Mouse (Mus musculus) T-helper 1 cell (primary cell): ENCODE measurements around the gene Helz.

Experiments
- in situ Hi-C: fragments of 300-600 bp; cut with MboI, MseI; formaldehyde crosslinking; loops from one replicate; pipeline ENCODE4 v1.15.1; 2025; ENCODE audit warnings: high pct_unique_total_duplicates

Helz gene

GRCm38 (mm10) chr11:107668223-107668622 lies 120.5 kb downstream of the Helz start:
- in situ Hi-C loops = no loop called here

DNA sequence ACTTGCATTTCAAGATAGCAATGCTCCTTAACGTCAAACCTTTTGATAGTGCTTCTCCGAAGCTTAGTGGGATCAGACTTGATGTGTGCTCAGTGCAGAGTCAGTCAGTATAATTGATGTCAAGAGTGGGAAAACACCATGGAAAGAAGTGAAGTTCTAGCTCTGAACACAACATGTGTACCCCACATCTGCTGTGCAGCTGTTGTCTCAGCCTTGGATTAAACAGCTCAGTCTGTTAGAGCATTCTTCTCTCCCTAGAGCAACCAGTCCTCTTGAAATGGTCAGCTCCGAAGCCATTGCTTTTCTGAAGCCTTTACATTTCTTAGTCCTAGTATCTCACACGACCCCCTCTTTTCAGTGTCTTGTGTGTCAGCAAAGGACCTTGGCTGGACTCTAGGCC lies 121.2 kb downstream of the Helz start:
- in situ Hi-C loops = no loop called here

- in situ Hi-C loops = no loop called here
Measured at GRCm38 (mm10) chr11:107674006-107674405, 126.3 kb downstream of the Helz start.

- in situ Hi-C loops = no loop called here
Measured at GRCm38 (mm10) chr11:107674601-107675000, 126.9 kb downstream of the Helz start.

- in situ Hi-C loops = no loop called here
Measured at GRCm38 (mm10) chr11:107675246-107675645, 127.5 kb downstream of the Helz start.

GRCm38 (mm10) chr11:107676207-107676940 lies 128.6 kb downstream of the Helz start:
- in situ Hi-C loops = no loop called here

DNA sequence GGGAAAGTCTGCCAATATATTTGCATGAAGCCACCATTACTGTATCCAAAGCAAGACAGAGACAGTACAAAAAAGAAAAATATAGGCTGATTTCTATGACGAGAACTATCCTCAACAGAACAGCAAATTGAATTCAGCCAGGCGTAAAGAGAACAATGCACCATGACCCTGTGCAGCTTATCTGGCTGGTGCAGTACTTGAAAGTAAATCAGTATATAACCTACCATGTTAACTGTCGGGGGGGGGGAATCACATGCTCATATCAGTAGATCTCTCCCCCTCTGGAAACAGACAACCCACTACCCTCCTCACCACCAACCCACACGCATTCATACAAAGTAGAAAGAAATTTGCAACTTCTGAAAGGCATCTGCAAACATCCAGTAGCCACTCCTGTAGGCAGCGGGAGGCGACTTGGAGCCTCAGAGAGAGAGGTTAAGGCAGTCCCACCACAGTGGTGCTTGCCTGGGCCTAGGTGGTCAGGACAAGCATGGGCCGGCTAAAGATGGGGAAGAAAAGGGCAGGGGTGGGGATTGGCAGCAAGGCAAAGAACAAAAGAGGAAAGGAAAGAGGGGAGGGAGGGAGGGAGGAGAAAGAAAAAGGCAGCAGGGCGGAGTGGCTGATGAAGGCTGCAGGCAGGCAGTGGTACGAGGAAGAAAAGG lies 135.1 kb downstream of the Helz start:
- in situ Hi-C loops = no loop called here

GRCm38 (mm10) chr11:107683544-107684465 lies 136.1 kb downstream of the Helz start:
- in situ Hi-C loops = no loop called here

DNA sequence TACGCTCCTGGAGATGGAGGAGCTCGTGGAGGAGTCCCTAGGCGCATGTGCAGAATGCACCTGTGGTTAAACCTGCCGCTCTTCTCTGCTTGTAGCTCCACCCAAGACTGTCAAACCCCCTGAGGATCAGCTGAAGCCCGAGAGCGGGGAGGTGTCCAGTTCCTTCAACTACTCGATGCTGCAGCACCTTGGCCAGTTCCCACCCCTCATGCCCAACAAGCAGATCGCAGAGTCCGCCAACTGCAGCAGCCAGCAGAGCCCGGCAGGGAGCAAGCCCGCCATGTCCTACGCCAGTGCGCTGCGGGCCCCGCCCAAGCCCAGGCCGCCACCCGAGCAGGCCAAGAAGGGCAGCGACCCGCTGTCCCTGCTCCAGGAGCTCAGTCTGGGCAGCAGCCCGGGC lies 138.6 kb downstream of the Helz start:
- in situ Hi-C loops = no loop called here

DNA sequence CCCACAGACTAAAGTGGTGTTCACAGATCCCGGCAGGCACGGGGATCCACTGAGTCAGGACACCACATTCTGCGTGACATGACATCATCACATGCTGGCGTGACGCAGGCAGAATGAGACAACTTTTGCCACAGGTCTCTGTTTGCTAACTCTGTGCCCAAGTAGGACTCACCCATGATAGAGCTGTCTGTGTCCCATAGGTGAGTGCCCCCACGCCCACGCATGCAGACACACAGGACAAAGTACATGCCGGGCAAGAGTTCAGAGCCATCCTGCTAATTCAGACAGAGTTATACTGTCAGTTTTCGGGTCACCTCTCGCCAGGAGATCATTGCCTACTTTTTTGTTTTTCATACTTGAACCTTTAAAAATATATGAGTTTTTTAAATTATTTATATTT lies 140.8 kb downstream of the Helz start:
- in situ Hi-C loops = no loop called here

DNA sequence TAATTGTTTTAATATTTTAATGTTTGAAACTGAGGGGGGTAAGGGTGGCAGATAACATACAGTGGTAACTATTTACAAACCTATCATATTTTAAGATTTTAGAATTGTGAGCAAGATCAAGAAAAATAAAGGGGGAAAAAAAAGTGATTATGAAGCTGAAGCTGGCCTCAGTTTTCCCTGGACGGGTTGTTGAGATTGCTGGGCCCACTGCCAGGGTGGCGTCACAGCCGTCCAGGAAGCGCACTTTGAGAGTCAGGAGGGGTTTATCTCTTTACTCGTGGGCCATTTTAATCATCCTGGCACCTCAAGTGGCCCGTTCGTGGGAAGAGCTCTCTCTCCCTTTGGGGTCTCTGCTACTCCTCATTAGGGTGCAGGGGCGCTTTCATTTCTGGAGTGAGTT lies 143.8 kb downstream of the Helz start:
- in situ Hi-C loops = no loop called here

GRCm38 (mm10) chr11:107693338-107693737 lies 145.6 kb downstream of the Helz start:
- in situ Hi-C loops = no loop called here

- in situ Hi-C loops = loop anchor here (5.0 kb wide), 1 partner anchor 183 kb away; no protein-coding TSS in a partner anchor
Measured at GRCm38 (mm10) chr11:107699967-107700366, 152.2 kb downstream of the Helz start.

DNA sequence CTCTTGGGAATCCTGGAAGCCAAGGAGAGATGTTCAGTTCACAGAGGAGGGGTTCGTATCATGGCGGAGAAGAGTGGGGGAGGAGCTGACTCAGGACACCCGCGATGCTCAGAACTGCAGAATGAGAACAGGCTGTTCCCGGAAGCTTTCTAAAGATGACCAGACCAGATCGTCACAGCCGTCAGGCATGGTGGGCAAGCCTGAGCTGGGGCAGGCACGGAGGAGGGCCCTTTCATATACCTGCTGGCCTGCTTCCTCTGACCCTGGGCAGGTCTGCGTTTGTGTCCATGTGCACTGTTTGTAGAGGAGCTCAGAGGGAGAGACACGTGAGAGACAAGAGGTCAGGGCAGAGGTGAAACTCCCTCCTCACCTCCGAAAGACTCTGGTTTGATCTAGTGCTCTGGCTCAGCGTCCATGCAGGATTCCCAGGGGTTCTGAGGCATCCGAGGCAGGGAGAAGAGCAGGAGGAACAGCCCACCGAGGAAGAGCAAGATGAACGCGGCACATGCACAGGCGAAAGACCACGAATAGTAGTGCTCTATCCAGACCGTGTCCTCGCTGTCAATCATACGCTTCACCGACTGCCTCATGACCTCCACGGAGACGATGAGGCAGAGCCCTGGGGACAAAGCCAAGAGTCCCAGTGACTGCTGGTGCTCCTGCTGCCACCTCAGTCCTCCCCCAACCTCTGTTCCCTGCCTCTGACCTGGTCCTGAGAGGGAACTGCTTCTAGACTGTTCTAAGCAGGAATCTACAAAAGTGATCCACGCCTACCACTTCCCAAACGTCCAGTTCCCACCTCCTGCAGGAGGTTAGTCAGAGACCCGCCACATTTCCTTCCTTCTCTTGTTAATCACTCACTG lies 155.8 kb downstream of the Helz start:
- in situ Hi-C loops = loop anchor here (5.0 kb wide), 1 partner anchor 186 kb away; no protein-coding TSS in a partner anchor

DNA sequence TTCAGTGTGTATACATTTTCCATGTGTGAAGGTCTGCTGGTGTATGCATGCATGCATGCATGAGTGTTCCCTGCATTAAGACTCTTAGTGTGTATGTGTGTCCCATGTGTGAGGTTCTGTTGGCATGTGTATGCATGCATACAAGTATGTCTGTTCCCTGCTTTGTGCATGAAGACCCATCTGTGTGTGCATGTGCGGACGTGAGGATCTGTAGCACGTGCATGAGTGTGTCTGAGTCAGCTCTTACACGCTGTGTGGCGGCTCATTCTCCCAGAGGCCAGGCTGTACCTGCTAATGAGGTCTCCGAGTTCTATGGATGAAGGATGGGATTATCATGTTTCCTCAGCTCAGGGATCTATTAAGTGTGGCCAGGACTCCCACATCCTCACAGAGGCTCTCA lies 157.3 kb downstream of the Helz start:
- in situ Hi-C loops = no loop called here

DNA sequence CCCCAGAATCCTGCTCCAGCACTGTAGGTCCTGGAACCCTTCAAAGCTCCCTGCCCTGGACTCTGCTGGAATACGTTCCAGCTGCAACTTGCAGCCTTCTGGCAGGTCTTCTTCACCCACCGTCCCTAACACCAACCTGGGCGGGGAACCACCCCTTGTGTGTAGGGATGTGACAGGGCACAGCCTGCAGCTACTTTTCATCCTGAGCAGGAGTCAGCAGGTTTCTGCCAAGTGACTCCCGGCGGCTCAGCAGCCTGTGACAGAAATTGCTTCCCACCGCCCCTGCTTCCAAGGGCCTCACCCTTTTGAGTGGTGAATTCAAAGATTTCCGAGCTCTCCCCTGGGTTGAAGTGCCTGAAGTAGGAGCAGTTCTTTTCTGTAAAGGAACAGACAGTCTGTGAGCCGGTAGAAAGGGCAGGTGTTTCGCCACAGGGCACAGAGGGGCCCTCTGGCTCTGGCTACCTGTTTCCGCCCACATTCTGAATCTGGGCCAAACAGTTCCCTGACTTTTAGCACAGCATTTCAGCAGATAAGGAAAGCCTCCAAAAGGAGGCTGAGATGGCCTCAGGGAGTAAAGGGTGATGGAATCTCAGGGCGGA lies 157.8 kb downstream of the Helz start:
- in situ Hi-C loops = no loop called here

DNA sequence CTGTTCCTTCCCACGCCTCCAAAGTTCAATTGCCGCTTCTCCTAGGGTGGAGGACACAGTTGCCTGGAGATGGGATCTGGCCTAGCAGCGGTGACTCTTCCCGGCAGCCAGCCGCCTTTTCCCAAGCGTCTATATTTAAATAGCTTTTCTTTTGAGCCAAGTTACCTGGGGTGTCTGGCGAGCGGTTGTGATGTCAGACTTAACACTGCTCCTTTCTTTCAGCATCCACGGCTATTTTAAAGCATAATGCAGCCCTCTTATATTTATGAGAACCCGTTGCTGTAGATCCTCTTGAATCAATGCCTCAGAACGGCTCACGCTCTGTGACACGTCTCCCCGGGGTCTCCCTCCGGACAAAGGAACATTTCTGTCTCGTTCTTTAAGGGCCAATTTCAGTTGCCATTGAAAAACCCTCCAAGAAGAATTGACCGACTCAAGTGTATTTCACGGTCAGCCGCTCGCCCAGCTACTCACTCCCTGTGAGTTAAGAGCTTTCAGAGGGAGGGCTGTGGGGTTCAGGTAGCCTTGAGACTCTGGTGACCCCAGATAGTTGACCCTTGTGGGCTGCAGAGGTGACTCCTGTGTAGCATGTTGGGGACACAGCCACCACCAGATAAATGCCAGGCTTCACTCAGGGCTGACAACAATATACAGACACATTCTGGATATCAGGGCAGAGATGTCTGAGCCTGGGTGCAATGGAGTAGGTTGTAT lies 160.3 kb downstream of the Helz start:
- in situ Hi-C loops = no loop called here

DNA sequence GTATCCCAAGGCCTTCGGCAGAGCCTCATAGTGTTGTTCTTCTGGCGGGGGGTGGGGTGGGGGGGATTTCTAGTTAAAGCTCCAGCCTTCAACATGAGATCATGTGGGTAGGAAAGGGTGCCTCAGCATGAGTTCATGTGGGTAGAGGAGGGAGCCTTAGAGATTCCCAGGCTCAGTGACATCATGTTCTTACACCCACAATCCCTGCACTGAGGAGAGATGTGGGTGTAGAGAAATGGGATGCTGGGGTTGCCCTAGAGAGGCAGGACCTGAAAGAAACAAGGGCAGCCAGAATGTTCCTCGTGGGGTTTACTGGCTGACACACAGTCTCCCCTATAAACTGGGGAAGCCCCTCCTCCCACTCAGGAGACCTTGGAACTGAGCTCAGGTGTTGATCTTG lies 162.6 kb downstream of the Helz start:
- in situ Hi-C loops = no loop called here

DNA sequence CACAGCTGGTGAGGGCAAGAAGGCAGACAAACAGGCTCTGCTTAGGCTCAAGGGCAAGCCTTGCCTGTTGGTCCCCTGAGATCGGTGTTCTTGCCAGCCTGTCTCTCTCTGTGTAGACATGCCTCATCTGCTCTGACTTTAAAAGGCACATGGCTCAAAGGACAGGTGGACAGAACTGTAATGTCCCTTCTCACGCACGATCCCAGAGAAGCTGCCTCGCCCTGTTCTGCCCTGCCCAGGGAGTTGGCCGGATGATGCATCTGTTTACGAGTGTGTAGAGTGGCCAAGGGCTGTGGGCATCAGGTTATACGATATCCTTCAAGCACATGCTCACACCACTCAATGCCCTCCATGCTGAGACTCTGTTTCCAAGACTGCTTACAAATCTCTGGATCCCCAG lies 166.6 kb downstream of the Helz start:
- in situ Hi-C loops = no loop called here

GRCm38 (mm10) chr11:107716332-107716938 lies 168.7 kb downstream of the Helz start, which contains the start of gene Cacng1:
Gene Cacng1 (minus strand): TSS chr11:107716522.
- in situ Hi-C loops = no loop called here
